Mouse (Mus musculus) ES-Bruce4 (cell line): ENCODE results near the gene Gm3448.

ENCODE experiments used
- CTCF ChIP-seq: IDR thresholded peaks from one replicate; pipeline ENCODE4 v1.8.1; 2011; ENCODE audit warnings: low read depth, low read length
- EP300 ChIP-seq: IDR thresholded peaks from 2 replicates; pipeline ENCODE4 v1.6.1; 2011; ENCODE audit warnings: low read depth, low read length; ENCODE audit not compliant: insufficient read depth
- POLR2A ChIP-seq: IDR thresholded peaks from one replicate; pipeline ENCODE4 v1.8.1; 2011; ENCODE audit warnings: low read length; ENCODE audit not compliant: insufficient read depth

GRCm38 (mm10) chr17:15084226-15084848 is 43.0 kb upstream of the Gm3448 start:
- TF ChIP-seq CTCF (no peak), POLR2A (no peak), EP300 (no peak)
